Mouse (Mus musculus): ENCODE data around the gene Zcchc4. TPM values are rescaled to one million over a fixed set of nuclear protein-coding genes. Genes with fewer than 3 reads are reported as not detected.

Gene Zcchc4
- polyA plus RNA-seq, 1 experiment from 2014 or later: 5.7 TPM

GRCm38 (mm10) chr5:52783251-52783620 is 8.0 kb downstream of the Zcchc4 start:
- ATAC-seq (ENCODE audit: low FRiP score, low TSS enrichment) (peak; percentile 58), DNase-seq (ENCODE audit: low spot score) (no peak)
- Histone ChIP-seq H3K9me3 (ENCODE audit: control insufficient read depth, low read length) (no peaks in the 10 kb centered on the region), H3K4me1 (replicated peaks; ENCODE audit: control insufficient read depth, insufficient read depth) (no peaks in the 10 kb centered on the region), H3K4me3 (ENCODE audit: low read depth, low read length) (peak overlapping the region; percentile 88), H3K4me2 (replicated peaks; ENCODE audit: low read depth) (peak overlapping the region; percentile 70), H3K27me3 (ENCODE audit: control insufficient read depth, insufficient read depth, low read length) (no peaks in the 10 kb centered on the region), H3K27ac (replicated peaks) (peak overlapping the region; percentile 80), H3K36me3 (ENCODE audit: control insufficient read depth, insufficient read depth, low read length) (no peaks in the 10 kb centered on the region), H3K9ac (ENCODE audit: low read length) (peak overlapping the region; percentile 84)
- 0% methylated on average over 9 of the region's 9 CpGs for WGBS
- no peak for TF ChIP-seq CTCF (IDR thresholded peaks at IDR 0.05; ENCODE audit: low read depth)
- no peak for TF ChIP-seq EP300 (optimal IDR thresholded peaks at IDR 0.05)

GRCm38 (mm10) chr5:52783957-52784356 is 8.7 kb downstream of the Zcchc4 start:
- TF ChIP-seq CTCF (IDR thresholded peaks at IDR 0.05; ENCODE audit: low read depth) (no peak), EP300 (optimal IDR thresholded peaks at IDR 0.05) (no peak)
- ATAC-seq (ENCODE audit: low FRiP score, low TSS enrichment) (no peak), DNase-seq (ENCODE audit: low spot score) (no peak)
- WGBS: 65% methylated on average over 2 of the region's 2 CpGs
- H3K4me3 ChIP-seq (ENCODE audit: low read depth, low read length): no peak overlapping the region
- no peak overlapping the region for H3K27ac ChIP-seq (replicated peaks)
- H3K27me3 ChIP-seq (ENCODE audit: control insufficient read depth, insufficient read depth, low read length): no peaks in the 10 kb centered on the region
- no peak overlapping the region for H3K9ac ChIP-seq (ENCODE audit: low read length)
- no peaks in the 10 kb centered on the region for H3K9me3 ChIP-seq (ENCODE audit: control insufficient read depth, low read length)
- no peaks in the 10 kb centered on the region for H3K4me1 ChIP-seq (replicated peaks; ENCODE audit: control insufficient read depth, insufficient read depth)
- H3K4me2 ChIP-seq (replicated peaks; ENCODE audit: low read depth): no peak overlapping the region
- no peaks in the 10 kb centered on the region for H3K36me3 ChIP-seq (ENCODE audit: control insufficient read depth, insufficient read depth, low read length)

DNA sequence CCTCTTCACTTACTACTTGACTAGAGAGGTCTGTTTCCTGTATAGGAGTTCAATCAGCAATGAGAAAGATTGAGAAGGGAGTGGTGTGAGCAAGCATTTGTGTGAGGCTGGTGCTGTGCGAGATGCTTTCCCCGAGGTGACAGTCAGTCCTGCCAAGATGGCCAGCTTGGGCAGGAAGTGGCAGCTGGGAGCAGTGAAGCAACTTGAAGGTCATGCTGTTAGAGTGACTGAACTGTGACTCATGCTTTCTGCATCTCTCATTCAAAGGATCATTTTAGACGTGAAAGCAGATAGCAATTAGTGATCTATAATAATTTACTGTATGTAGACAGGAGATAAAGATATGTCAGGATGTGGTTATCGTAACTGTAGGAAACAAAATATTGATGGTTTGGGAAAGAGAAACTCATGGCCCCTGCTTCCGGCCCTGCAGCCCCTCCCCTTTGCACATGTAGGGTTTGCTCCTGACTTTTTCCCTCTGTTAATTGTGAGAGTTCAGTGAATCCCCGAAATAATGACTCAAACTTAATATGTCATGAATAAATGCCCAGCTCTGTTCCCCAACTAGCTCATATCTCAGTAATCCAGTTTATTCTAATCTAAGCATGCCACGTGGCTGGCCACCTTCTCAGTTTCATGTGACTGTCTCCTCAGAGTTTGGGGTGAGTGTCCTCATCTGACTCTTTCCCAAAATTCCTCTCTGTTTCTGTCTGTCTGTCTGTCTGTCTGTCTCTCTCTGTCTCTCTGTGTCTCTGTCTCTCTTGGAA is 11.5 kb downstream of the Zcchc4 start:
- no peak overlapping the region for H3K27ac ChIP-seq (replicated peaks)
- H3K4me2 ChIP-seq (replicated peaks; ENCODE audit: low read depth): no peak overlapping the region
- no peak overlapping the region for H3K9ac ChIP-seq (ENCODE audit: low read length)
- no peaks in the 10 kb centered on the region for H3K4me1 ChIP-seq (replicated peaks; ENCODE audit: control insufficient read depth, insufficient read depth)
- DNase-seq (ENCODE audit: low spot score) (no peak), ATAC-seq (ENCODE audit: low FRiP score, low TSS enrichment) (no peak)
- no peaks in the 10 kb centered on the region for H3K9me3 ChIP-seq (ENCODE audit: control insufficient read depth, low read length)
- H3K4me3 ChIP-seq (ENCODE audit: low read depth, low read length): no peak overlapping the region
- H3K36me3 ChIP-seq (ENCODE audit: control insufficient read depth, insufficient read depth, low read length): no peaks in the 10 kb centered on the region
- 75% methylated on average over 7 of the region's 7 CpGs for WGBS
- H3K27me3 ChIP-seq (ENCODE audit: control insufficient read depth, insufficient read depth, low read length): no peaks in the 10 kb centered on the region
- TF ChIP-seq CTCF (IDR thresholded peaks at IDR 0.05; ENCODE audit: low read depth) (no peak), EP300 (optimal IDR thresholded peaks at IDR 0.05) (no peak)

- no peak for ATAC-seq (ENCODE audit: low FRiP score, low TSS enrichment)
Measured at GRCm38 (mm10) chr5:52793230-52793629, 18.0 kb downstream of the Zcchc4 start.

GRCm38 (mm10) chr5:52794109-52794508 is 18.9 kb downstream of the Zcchc4 start:
- Histone ChIP-seq H3K27me3 (ENCODE audit: control insufficient read depth, insufficient read depth, low read length) (no peaks in the 10 kb centered on the region), H3K4me1 (replicated peaks; ENCODE audit: control insufficient read depth, insufficient read depth) (no peaks in the 10 kb centered on the region), H3K27ac (replicated peaks) (no peak overlapping the region), H3K4me3 (ENCODE audit: low read depth, low read length) (no peak overlapping the region), H3K9ac (ENCODE audit: low read length) (no peak overlapping the region), H3K9me3 (ENCODE audit: control insufficient read depth, low read length) (no peaks in the 10 kb centered on the region), H3K4me2 (replicated peaks; ENCODE audit: low read depth) (no peak overlapping the region), H3K36me3 (ENCODE audit: control insufficient read depth, insufficient read depth, low read length) (peaks cover 13% of the 10 kb centered on the region)
- WGBS: 86% methylated on average over 9 of the region's 9 CpGs
- no peak for TF ChIP-seq EP300 (optimal IDR thresholded peaks at IDR 0.05)
- no peak for TF ChIP-seq CTCF (IDR thresholded peaks at IDR 0.05; ENCODE audit: low read depth)
- no peak for ATAC-seq (ENCODE audit: low FRiP score, low TSS enrichment)
- no peak for DNase-seq (ENCODE audit: low spot score)

More at GRCm38 (mm10) chr5:52793230-52793629, 18.0 kb downstream of the Zcchc4 start:
- no peak for DNase-seq (ENCODE audit: low spot score)
- Histone ChIP-seq H3K36me3 (ENCODE audit: control insufficient read depth, insufficient read depth, low read length) (peaks cover 13% of the 10 kb centered on the region), H3K27me3 (ENCODE audit: control insufficient read depth, insufficient read depth, low read length) (no peaks in the 10 kb centered on the region), H3K4me3 (ENCODE audit: low read depth, low read length) (no peak overlapping the region), H3K9me3 (ENCODE audit: control insufficient read depth, low read length) (no peaks in the 10 kb centered on the region), H3K9ac (ENCODE audit: low read length) (no peak overlapping the region), H3K4me1 (replicated peaks; ENCODE audit: control insufficient read depth, insufficient read depth) (no peaks in the 10 kb centered on the region), H3K4me2 (replicated peaks; ENCODE audit: low read depth) (no peak overlapping the region), H3K27ac (replicated peaks) (no peak overlapping the region)
- TF ChIP-seq EP300 (optimal IDR thresholded peaks at IDR 0.05) (no peak), CTCF (IDR thresholded peaks at IDR 0.05; ENCODE audit: low read depth) (no peak)
- WGBS: 91% methylated on average over 9 of the region's 9 CpGs

DNA sequence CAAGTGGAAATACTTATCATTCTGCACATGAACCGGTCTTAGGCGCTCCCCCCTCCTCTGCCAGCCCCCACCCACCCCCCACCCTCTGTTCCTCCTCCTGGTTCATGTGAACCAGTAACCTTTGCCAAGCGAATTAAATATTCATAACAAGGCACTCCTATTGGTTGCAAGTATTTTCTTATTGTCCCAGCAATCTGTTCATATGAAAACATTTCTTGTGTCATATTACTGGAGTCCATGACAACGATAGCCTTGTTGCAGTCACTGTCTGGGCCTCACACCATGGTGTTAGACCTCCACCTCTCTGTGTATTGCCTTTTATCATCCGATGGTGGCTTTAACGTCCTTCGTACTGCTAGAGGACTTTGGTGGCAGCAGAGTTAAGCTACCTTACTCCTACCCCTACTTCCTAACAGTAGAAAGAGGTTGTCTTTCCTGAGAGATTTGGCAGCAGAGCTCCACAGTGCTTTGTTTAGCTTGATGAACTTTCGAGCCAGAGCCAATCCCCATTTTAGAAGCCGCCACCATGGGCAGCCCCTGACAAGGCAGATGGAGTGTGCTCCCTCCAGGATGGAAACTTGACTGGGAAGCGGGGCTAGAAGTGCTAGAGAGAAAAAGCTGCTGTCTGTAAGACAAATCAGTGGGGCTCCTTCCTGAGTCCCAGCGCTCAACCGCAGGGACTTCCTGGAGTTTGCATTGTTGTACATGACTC is 24.2 kb downstream of the Zcchc4 start:
- Histone ChIP-seq H3K9me3 (ENCODE audit: control insufficient read depth, low read length) (no peaks in the 10 kb centered on the region), H3K9ac (ENCODE audit: low read length) (no peak overlapping the region), H3K4me1 (replicated peaks; ENCODE audit: control insufficient read depth, insufficient read depth) (no peaks in the 10 kb centered on the region), H3K27me3 (ENCODE audit: control insufficient read depth, insufficient read depth, low read length) (no peaks in the 10 kb centered on the region), H3K27ac (replicated peaks) (no peak overlapping the region), H3K36me3 (ENCODE audit: control insufficient read depth, insufficient read depth, low read length) (peaks cover 16% of the 10 kb centered on the region), H3K4me2 (replicated peaks; ENCODE audit: low read depth) (no peak overlapping the region), H3K4me3 (ENCODE audit: low read depth, low read length) (no peak overlapping the region)
- WGBS: 93% methylated on average over 12 of the region's 12 CpGs
- ATAC-seq (ENCODE audit: low FRiP score, low TSS enrichment) (no peak), DNase-seq (ENCODE audit: low spot score) (no peak)
- TF ChIP-seq CTCF (IDR thresholded peaks at IDR 0.05; ENCODE audit: low read depth) (no peak), EP300 (optimal IDR thresholded peaks at IDR 0.05) (no peak)

Data from stomach, postnatal 0 days (tissue).